Mouse (Mus musculus): ENCODE measurements around the gene Pla2g4a. TPM values are rescaled to one million over a fixed set of nuclear protein-coding genes. Genes with fewer than 3 reads are reported as not detected.

Pla2g4a gene
- total and polyA plus RNA-seq, 2 experiments from 2014 or later = 0.78 to 1.8 TPM

GRCm38 (mm10) chr1:149961425-149962303 is 574 bp upstream of the Pla2g4a start:
- H3K36me3 ChIP-seq (ENCODE audit: insufficient read depth, low read length) = no peaks in the 10 kb centered on the region
- ATAC-seq (no peak), DNase-seq (ENCODE audit: low spot score) (no peak)
- peak overlapping the region; percentile 66 for H3K4me2 ChIP-seq (ENCODE audit: low read depth, low read length)
- H3K9ac ChIP-seq (replicated peaks; ENCODE audit: low read length) = no peak overlapping the region
- 74% methylated on average over 9 of the region's 9 CpGs for WGBS
- no peak overlapping the region for H3K27ac ChIP-seq
- no peaks in the 10 kb centered on the region for H3K9me3 ChIP-seq (ENCODE audit: low read length)
- no peaks in the 10 kb centered on the region for H3K27me3 ChIP-seq (ENCODE audit: insufficient read depth, low read length)
- H3K4me3 ChIP-seq (ENCODE audit: low read length) = peak overlapping the region; percentile 37; the same call in 1 of the 2 replicates
- TF ChIP-seq CTCF (IDR thresholded peaks at IDR 0.05; ENCODE audit: low read depth) = no peak
- H3K4me1 ChIP-seq (ENCODE audit: insufficient read depth, low read length) = 0 out of 2 replicates have a peak, but pooled peaks cover 4% of the 10 kb centered on the region

DNA sequence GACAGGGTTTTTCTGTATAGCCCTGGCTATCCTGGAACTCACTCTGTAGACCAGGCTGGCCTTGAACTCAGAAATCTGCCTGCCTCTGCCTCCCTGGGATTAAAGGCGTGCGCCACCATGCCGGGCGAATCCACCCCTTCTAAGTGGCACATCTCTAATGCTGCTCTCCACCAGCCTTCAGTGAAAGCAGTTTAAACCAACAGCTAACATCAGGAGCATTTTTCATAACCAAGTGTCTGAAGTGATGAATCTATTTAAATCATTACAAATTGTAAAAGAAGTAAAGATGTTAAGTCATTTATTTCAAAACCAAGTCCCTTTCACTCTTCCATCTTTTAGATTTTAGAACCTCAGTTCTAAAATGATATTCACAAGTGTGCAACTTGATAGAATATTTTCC is 839 bp downstream of the Pla2g4a start:
- Histone ChIP-seq H3K9me3 (ENCODE audit: low read length) (no peaks in the 10 kb centered on the region), H3K27ac (no peak overlapping the region), H3K4me3 (ENCODE audit: low read length) (no peak overlapping the region), H3K36me3 (ENCODE audit: insufficient read depth, low read length) (no peaks in the 10 kb centered on the region), H3K4me1 (ENCODE audit: insufficient read depth, low read length) (0 out of 2 replicates have a peak, but pooled peaks cover 4% of the 10 kb centered on the region), H3K27me3 (ENCODE audit: insufficient read depth, low read length) (no peaks in the 10 kb centered on the region), H3K9ac (replicated peaks; ENCODE audit: low read length) (no peak overlapping the region), H3K4me2 (ENCODE audit: low read depth, low read length) (peak overlapping the region; percentile 66; the same call in 1 of the 2 replicates)
- over 99% methylated on average over 4 of the region's 4 CpGs for WGBS
- no peak for ATAC-seq
- no peak for DNase-seq (ENCODE audit: low spot score)
- TF ChIP-seq CTCF (IDR thresholded peaks at IDR 0.05; ENCODE audit: low read depth) = no peak

- no peak for ATAC-seq
- Histone ChIP-seq H3K4me3 (ENCODE audit: low read length) (no peak overlapping the region), H3K36me3 (ENCODE audit: insufficient read depth, low read length) (no peaks in the 10 kb centered on the region), H3K4me1 (ENCODE audit: insufficient read depth, low read length) (0 out of 2 replicates have a peak, but pooled peaks cover 4% of the 10 kb centered on the region), H3K27me3 (ENCODE audit: insufficient read depth, low read length) (no peaks in the 10 kb centered on the region), H3K9ac (replicated peaks; ENCODE audit: low read length) (no peak overlapping the region), H3K27ac (no peak overlapping the region), H3K9me3 (ENCODE audit: low read length) (no peaks in the 10 kb centered on the region), H3K4me2 (ENCODE audit: low read depth, low read length) (no peak overlapping the region)
- 73% methylated on average over 1 of the region's 1 CpGs for WGBS
- TF ChIP-seq CTCF (IDR thresholded peaks at IDR 0.05; ENCODE audit: low read depth) = no peak
- DNase-seq (ENCODE audit: low spot score) = no peak
Measured at GRCm38 (mm10) chr1:149959069-149959468, 2.0 kb downstream of the Pla2g4a start.

DNA sequence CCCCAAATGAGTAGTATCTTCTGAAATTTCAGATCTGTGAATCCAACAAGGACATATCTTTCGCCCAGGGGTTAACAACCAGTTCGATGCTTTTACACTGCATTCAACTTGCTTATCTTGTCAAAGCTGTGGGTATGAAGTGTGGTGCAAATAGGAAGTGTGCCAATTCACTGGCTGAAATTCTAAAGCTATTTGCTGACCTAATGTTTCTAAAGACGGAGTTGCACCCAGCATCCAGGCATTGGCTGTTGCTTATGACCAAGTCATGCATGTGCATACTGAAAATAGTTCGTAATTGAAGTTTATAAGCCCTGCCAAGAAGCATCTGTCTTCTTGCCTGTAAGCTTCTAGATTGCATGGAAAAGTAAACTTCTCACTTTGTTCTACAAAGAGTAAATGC is 5.6 kb downstream of the Pla2g4a start:
- no peak for TF ChIP-seq CTCF (IDR thresholded peaks at IDR 0.05; ENCODE audit: low read depth)
- Histone ChIP-seq H3K9ac (replicated peaks; ENCODE audit: low read length) (no peak overlapping the region), H3K4me2 (ENCODE audit: low read depth, low read length) (no peak overlapping the region), H3K4me1 (ENCODE audit: insufficient read depth, low read length) (no peaks in the 10 kb centered on the region), H3K27me3 (ENCODE audit: insufficient read depth, low read length) (no peaks in the 10 kb centered on the region), H3K9me3 (ENCODE audit: low read length) (no peaks in the 10 kb centered on the region), H3K36me3 (ENCODE audit: insufficient read depth, low read length) (no peaks in the 10 kb centered on the region), H3K4me3 (ENCODE audit: low read length) (no peak overlapping the region), H3K27ac (no peak overlapping the region)
- WGBS = 61% methylated on average over 4 of the region's 4 CpGs
- ATAC-seq (no peak), DNase-seq (ENCODE audit: low spot score) (no peak)

GRCm38 (mm10) chr1:149954026-149954425 is 7.1 kb downstream of the Pla2g4a start:
- H3K27ac ChIP-seq = no peak overlapping the region
- no peak for TF ChIP-seq CTCF (IDR thresholded peaks at IDR 0.05; ENCODE audit: low read depth)
- no peak overlapping the region for H3K9ac ChIP-seq (replicated peaks; ENCODE audit: low read length)
- H3K36me3 ChIP-seq (ENCODE audit: insufficient read depth, low read length) = no peaks in the 10 kb centered on the region
- ATAC-seq (no peak), DNase-seq (ENCODE audit: low spot score) (no peak)
- H3K4me2 ChIP-seq (ENCODE audit: low read depth, low read length) = no peak overlapping the region
- WGBS = 93% methylated on average over 6 of the region's 6 CpGs
- no peaks in the 10 kb centered on the region for H3K9me3 ChIP-seq (ENCODE audit: low read length)
- H3K27me3 ChIP-seq (ENCODE audit: insufficient read depth, low read length) = no peaks in the 10 kb centered on the region
- no peak overlapping the region for H3K4me3 ChIP-seq (ENCODE audit: low read length)
- no peaks in the 10 kb centered on the region for H3K4me1 ChIP-seq (ENCODE audit: insufficient read depth, low read length)

- no peaks in the 10 kb centered on the region for H3K36me3 ChIP-seq (ENCODE audit: insufficient read depth, low read length)
- H3K9ac ChIP-seq (replicated peaks; ENCODE audit: low read length) = no peak overlapping the region
- DNase-seq (ENCODE audit: low spot score) (no peak), ATAC-seq (no peak)
- no peaks in the 10 kb centered on the region for H3K27me3 ChIP-seq (ENCODE audit: insufficient read depth, low read length)
- no peaks in the 10 kb centered on the region for H3K4me1 ChIP-seq (ENCODE audit: insufficient read depth, low read length)
- H3K9me3 ChIP-seq (ENCODE audit: low read length) = no peaks in the 10 kb centered on the region
- H3K4me3 ChIP-seq (ENCODE audit: low read length) = no peak overlapping the region
- H3K4me2 ChIP-seq (ENCODE audit: low read depth, low read length) = no peak overlapping the region
- H3K27ac ChIP-seq = no peak overlapping the region
- no peak for TF ChIP-seq CTCF (IDR thresholded peaks at IDR 0.05; ENCODE audit: low read depth)
Measured at GRCm38 (mm10) chr1:149952050-149952449, 9.0 kb downstream of the Pla2g4a start.

DNA sequence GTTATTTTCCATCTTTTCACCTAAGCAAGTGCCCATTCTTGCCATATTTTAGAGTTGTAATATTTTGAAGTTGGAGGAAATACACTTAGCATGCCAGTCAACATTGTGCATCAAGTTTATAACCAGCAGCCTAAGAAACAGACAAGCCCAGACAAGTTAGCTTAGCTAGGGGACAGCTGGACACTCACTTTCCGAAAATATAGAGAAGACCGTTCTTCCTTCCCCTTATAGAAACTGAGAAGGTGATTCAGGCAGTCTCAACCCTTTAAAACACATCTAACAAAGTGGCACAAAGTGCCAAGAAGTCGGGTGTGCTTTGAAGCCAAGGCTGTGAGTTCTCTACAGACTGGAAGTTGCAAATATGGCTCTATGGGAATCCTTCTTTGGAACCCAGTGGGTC is 10.4 kb downstream of the Pla2g4a start:
- Histone ChIP-seq H3K9me3 (ENCODE audit: low read length) (no peaks in the 10 kb centered on the region), H3K4me2 (ENCODE audit: low read depth, low read length) (no peak overlapping the region), H3K36me3 (ENCODE audit: insufficient read depth, low read length) (no peaks in the 10 kb centered on the region), H3K27me3 (ENCODE audit: insufficient read depth, low read length) (no peaks in the 10 kb centered on the region), H3K4me1 (ENCODE audit: insufficient read depth, low read length) (no peaks in the 10 kb centered on the region), H3K9ac (replicated peaks; ENCODE audit: low read length) (no peak overlapping the region), H3K4me3 (ENCODE audit: low read length) (no peak overlapping the region), H3K27ac (no peak overlapping the region)
- TF ChIP-seq CTCF (IDR thresholded peaks at IDR 0.05; ENCODE audit: low read depth) = no peak
- DNase-seq (ENCODE audit: low spot score) = no peak
- no peak for ATAC-seq
- WGBS = 83% methylated on average over 3 of the region's 3 CpGs
